ENCODE assay signal across 10 mouse cellular contexts in genomic region chr3:9174517-9174832, GRCm38 (mm10).
DNase-seq lines count a peak whose midpoint lies in the region; ATAC-seq and TF ChIP-seq lines count a peak whose summit lies in the region.
"Had no signal": no experiment of that assay in that cellular context is flagged by ENCODE, and none has a peak within 500 bp of the region (broad histone marks: within the 10 kb centered on the region; RNA-seq: fewer than 3 reads in every experiment).

No protein-coding gene starts in this region.

- H3K27me3 ChIP-seq in heart, embryonic 14.5 days (ENCODE audit: control insufficient read depth, insufficient read depth, low read length) = no peaks in the 10 kb centered on the region
- H3K27me3 ChIP-seq in neural tube, embryonic 15.5 days (replicated peaks) = peaks cover 19% of the 10 kb centered on the region; the same call in 1 of the 2 replicates
- no peaks in the 10 kb centered on the region for H3K27me3 ChIP-seq in hindbrain, embryonic 16.5 days (replicated peaks; ENCODE audit: control insufficient read depth, insufficient read depth, low read length)
- no peaks in the 10 kb centered on the region for H3K27me3 ChIP-seq in stomach, postnatal 0 days (ENCODE audit: control insufficient read depth, insufficient read depth, low read length)

- H3K36me3 ChIP-seq in heart, embryonic 14.5 days (ENCODE audit: control insufficient read depth, insufficient read depth, low read length) = no peaks in the 10 kb centered on the region
- no peaks in the 10 kb centered on the region for H3K36me3 ChIP-seq in neural tube, embryonic 15.5 days
- H3K36me3 ChIP-seq in hindbrain, embryonic 16.5 days (ENCODE audit: control insufficient read depth, insufficient read depth, low read length) = no peaks in the 10 kb centered on the region
- H3K36me3 ChIP-seq in stomach, postnatal 0 days (ENCODE audit: control insufficient read depth, insufficient read depth, low read length) = no peaks in the 10 kb centered on the region

- TF ChIP-seq CTCF in stomach, postnatal 0 days (IDR thresholded peaks at IDR 0.05; ENCODE audit: low read depth) = no peak

- TF ChIP-seq EP300 in stomach, postnatal 0 days (optimal IDR thresholded peaks at IDR 0.05) = no peak

- peaks cover 7 to 15% of the 10 kb centered on the region in 2 experiments for H3K4me1 ChIP-seq in heart, embryonic 14.5 days (ENCODE audit: control insufficient read depth in 2 of 2, insufficient read depth in 2 of 2, low read length in 2 of 2)
- peaks cover 12% of the 10 kb centered on the region for H3K4me1 ChIP-seq in neural tube, embryonic 15.5 days
- H3K4me1 ChIP-seq in hindbrain, embryonic 16.5 days (ENCODE audit: control insufficient read depth, insufficient read depth, low read depth, low read length) = 0 out of 2 replicates have a peak, but pooled peaks cover 4% of the 10 kb centered on the region
- H3K4me1 ChIP-seq in stomach, postnatal 0 days (replicated peaks; ENCODE audit: control insufficient read depth, insufficient read depth) = peaks cover 2% of the 10 kb centered on the region; the same call in 1 of the 2 replicates
- H3K4me1 ChIP-seq: megakaryocyte, embryonic 14.5 days had no signal

- DNase-seq in heart, postnatal 25 days (ENCODE audit: low spot score) = no peak
- DNase-seq in neural tube, embryonic 10.5 days (ENCODE audit: extremely low spot score, low spot score) = no peak
- DNase-seq in stomach, postnatal 0 days (ENCODE audit: low spot score) = no peak
- DNase-seq in layer of hippocampus, postnatal 14 days (ENCODE audit: low spot score in 2 of 2) = no peak

- H3K9me3 ChIP-seq in heart, embryonic 14.5 days (ENCODE audit: control insufficient read depth, low read length) = no peaks in the 10 kb centered on the region
- no peaks in the 10 kb centered on the region for H3K9me3 ChIP-seq in neural tube, embryonic 15.5 days (replicated peaks)
- no peaks in the 10 kb centered on the region for H3K9me3 ChIP-seq in hindbrain, embryonic 16.5 days (ENCODE audit: control insufficient read depth, low read length)
- no peaks in the 10 kb centered on the region for H3K9me3 ChIP-seq in stomach, postnatal 0 days (ENCODE audit: control insufficient read depth, low read length)

- ATAC-seq in heart, embryonic 14.5 days (ENCODE audit: insufficient number of reproducible peaks, insufficient read depth, low FRiP score, low read depth) = no peak
- ATAC-seq in neural tube, embryonic 15.5 days (ENCODE audit: low FRiP score) = peak; percentile 41; the same call in 1 of the 2 replicates
- peak; percentile 65 for ATAC-seq in hindbrain, embryonic 16.5 days
- no peak; the same call in none of the 2 replicates for ATAC-seq in stomach, postnatal 0 days (ENCODE audit: low FRiP score, low TSS enrichment)
- no peak for ATAC-seq in megakaryocyte progenitor cell, adult 5-6 weeks (replicated peaks; ENCODE audit: poor library complexity)

- peak overlapping the region; percentile 56 for H3K4me2 ChIP-seq in heart, embryonic 14.5 days (ENCODE audit: low read length)
- H3K4me2 ChIP-seq in neural tube, embryonic 15.5 days = peak overlapping the region; percentile 34; the same call in 1 of the 2 replicates
- peak overlapping the region; percentile 14; the same call in 1 of the 2 replicates for H3K4me2 ChIP-seq in hindbrain, embryonic 16.5 days (ENCODE audit: low read length)
- H3K4me2 ChIP-seq in stomach, postnatal 0 days (replicated peaks; ENCODE audit: low read depth) = no peak overlapping the region; the same call in 1 of the 2 replicates

- WGBS in heart, embryonic 14.5 days = 20% methylated on average over 2 of the region's 2 CpGs
- WGBS in neural tube, embryonic 15.5 days = 57% methylated on average over 2 of the region's 2 CpGs
- WGBS in hindbrain, embryonic 16.5 days = 40% methylated on average over 2 of the region's 2 CpGs
- 39% methylated on average over 2 of the region's 2 CpGs for WGBS in stomach, postnatal 0 days

- peak overlapping the region; percentile 50 to 60; a peak in 3 of 4 replicates for H3K27ac ChIP-seq in heart, embryonic 14.5 days (replicated peaks in 1 of 2; ENCODE audit: control insufficient read depth in 1 of 2, insufficient read depth in 1 of 2, low read depth in 2 of 2, low read length in 2 of 2)
- H3K27ac ChIP-seq in neural tube, embryonic 15.5 days (replicated peaks) = peak overlapping the region; percentile 14; the same call in 1 of the 2 replicates
- peak overlapping the region; percentile 71; the same call in 1 of the 2 replicates for H3K27ac ChIP-seq in hindbrain, embryonic 16.5 days (ENCODE audit: low read depth, low read length)
- peak overlapping the region; percentile 63; the same call in 1 of the 2 replicates for H3K27ac ChIP-seq in stomach, postnatal 0 days (replicated peaks)

- peak overlapping the region in 1 of 2 experiments; percentile 13; a peak in 1 of 4 replicates for H3K4me3 ChIP-seq in heart, embryonic 14.5 days (ENCODE audit: control insufficient read depth in 1 of 2, insufficient read depth in 1 of 2, low read depth in 1 of 2, low read length in 2 of 2)
- H3K4me3 ChIP-seq in neural tube, embryonic 15.5 days (replicated peaks) = no peak overlapping the region
- no peak overlapping the region for H3K4me3 ChIP-seq in hindbrain, embryonic 16.5 days (ENCODE audit: low read length)
- no peak overlapping the region for H3K4me3 ChIP-seq in stomach, postnatal 0 days (ENCODE audit: low read depth, low read length)
- H3K4me3 ChIP-seq: erythroblast, embryonic 14.5 days; megakaryocyte, embryonic 14.5 days had no signal

- intact Hi-C loops in heart, postnatal 25 days (cut with DNase I) = no loop called here

- no peak overlapping the region for H3K9ac ChIP-seq in heart, embryonic 14.5 days (ENCODE audit: low read length)
- no peak overlapping the region for H3K9ac ChIP-seq in neural tube, embryonic 15.5 days (replicated peaks)
- H3K9ac ChIP-seq in hindbrain, embryonic 16.5 days (ENCODE audit: low read depth, low read length) = 0 out of 2 replicates have a peak overlapping the region, but pooled peaks have one; percentile 28
- no peak overlapping the region for H3K9ac ChIP-seq in stomach, postnatal 0 days (ENCODE audit: low read length)

Comparison
In these comparisons a context has a peak if more than half of its experiments do, and no peak if none do; other contexts are left out.
1. ATAC-seq: peak in neural tube, embryonic 15.5 days (single experiment) and hindbrain, embryonic 16.5 days (single experiment); none in heart, embryonic 14.5 days (single experiment), stomach, postnatal 0 days (single experiment) and megakaryocyte progenitor cell, adult 5-6 weeks (single experiment).
2. H3K27ac ChIP-seq: peak in every context shown above with its lines; median percentile 71 in hindbrain, embryonic 16.5 days; 63 in stomach, postnatal 0 days; 55 in heart, embryonic 14.5 days; 14 in neural tube, embryonic 15.5 days.